Mouse (Mus musculus) embryo, embryonic 9.5 days (tissue): Measurements from ENCODE around the gene Celf6.
A peak's percentile ranks its signal among the peaks of the same experiment; 100 is the strongest.

Experiments
- DNase-seq: peaks from one replicate; pipeline ENCODE4 v3.0.0-alpha.2; 2017; ENCODE audit errors: extremely low spot score

Gene Celf6

DNA sequence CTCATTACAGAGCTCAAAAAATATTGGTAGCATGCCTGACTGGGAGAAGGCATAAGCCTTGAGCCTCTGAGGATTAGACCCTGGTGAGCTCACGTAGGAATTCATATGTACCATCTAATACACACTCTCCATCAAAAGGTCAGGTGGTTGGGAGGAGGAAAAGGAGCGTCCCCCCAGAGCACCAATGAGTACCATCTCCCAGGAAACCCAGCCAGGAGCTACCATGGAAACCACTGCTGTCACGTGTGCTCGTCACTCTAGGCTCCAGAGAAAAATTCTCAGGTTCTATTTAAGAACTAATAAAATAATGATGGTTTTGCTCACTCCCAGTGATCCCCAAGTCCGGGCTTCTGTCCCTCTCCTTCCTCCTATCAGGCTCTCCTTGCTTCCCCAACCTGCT lies 10.5 kb downstream of the Celf6 start:
- no peak for DNase-seq

DNA sequence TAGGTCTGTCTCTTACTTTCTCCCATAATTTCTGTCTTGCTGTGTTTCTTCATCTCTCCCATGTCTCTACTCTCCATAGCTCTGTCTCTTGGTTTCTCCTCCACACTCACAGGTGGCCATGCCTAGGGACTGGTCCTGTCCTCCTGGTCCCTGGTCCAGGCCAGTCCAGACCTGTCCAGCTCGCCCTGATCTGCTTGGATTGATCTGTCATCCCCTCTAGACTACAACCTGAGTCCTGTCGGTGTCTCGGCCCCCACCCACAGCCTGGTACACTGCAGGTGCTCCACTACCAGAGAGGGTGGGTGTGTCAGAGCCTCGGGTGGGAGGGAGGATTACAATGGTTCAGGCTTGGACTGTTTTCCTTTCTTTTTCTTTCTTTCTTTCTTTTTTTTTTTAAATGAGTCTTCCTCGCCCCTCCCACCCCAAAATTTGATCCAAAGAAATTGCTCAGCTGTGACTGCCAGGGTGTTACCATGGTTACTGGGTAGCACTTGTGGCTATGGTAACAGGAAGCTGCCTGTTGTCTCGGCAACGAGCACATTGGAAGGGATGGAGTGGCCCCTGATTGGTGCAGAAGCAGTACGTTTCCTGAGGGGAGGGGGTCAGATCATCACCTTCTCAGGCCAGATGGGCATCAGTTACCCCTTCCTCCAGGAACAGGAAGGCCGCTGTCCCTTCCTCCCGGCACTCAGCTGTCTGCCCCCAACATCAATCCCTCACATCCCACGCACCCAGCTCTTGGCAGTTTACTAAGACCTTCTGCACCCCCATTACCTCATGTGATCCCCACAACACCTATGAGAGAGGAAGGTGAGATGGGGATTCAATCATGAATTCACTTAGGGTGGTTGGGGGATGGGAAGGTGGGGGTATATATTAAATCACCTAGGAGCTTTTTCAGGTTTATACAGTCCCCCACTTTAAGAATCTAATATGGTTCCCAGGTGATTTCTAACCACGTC lies 11.3 kb downstream of the Celf6 start:
- peak; percentile 17 for DNase-seq

DNA sequence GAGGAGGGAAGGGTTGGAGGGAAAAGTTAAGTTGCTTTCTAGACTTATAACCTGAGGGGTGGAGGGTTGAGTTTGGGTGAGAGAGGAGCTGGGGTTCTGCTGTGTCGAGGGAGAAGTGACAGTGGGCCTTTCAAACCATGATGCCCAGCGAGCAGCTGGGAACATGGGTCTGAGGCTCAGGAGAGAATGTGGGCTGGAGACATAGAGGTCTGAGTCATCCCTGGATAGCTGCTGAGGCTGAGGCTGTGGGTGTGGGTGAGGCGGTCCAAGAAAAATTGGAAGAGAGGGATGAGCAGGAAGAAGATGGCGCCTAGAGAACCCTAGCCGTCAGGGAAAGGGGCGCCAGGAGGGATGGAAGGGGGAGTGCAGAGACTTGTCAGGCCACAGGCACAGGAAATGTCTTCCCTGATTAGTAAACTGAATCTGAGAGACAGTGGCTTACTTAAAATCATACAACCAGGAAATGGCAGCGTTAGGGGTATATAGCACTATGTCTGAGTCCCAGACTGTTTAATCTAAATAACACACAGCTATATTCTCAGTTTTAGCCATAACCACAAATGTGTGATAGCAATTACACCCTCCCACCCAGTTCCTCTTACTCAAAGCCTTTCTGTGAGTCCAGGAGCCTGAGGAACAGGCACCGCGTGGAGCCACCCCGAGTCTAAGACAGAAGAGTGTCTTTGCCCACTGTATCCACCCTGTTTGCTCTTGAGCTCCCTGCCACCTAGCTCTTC lies 12.2 kb downstream of the Celf6 start:
- DNase-seq = no peak

DNA sequence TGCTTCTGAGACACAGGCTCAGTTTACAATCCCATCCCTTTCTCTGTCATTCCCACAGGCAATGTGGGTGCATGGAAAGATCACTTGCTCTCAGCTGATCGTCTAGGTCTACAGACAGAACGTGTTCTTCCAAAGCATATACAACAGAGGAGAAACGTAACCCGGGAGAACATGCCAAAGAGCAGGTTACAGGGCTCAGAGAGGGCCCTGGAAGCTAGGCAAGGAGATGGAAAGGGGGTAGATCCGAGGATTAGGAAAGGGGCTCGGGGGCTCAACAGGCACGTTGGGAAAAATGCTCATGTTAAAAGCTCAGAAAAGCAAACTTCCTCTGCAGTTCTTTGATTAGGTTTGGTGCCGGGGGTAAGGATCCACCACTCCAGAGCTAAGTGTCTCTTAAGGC lies 23.9 kb downstream of the Celf6 start:
- DNase-seq = no peak

DNA sequence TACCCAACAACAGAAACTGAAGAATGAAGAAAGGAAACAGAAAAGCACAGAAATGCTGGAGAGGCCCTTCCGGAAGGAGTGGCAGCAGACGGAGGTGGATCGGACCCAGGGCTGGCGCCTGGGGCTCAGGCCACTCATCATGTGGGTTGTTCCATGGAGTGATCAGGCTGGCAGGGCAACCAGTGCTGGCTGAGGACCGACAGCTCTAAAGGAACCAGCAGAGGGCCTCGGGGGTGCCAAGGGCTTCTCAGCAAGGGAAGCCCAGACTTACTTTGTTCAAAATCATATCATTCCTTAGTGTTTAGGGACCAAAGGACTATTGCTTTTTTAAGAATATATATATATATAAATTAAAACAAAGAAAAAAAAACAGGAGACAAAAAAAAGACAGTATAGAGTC lies 28.2 kb downstream of the Celf6 start:
- no peak for DNase-seq

DNA sequence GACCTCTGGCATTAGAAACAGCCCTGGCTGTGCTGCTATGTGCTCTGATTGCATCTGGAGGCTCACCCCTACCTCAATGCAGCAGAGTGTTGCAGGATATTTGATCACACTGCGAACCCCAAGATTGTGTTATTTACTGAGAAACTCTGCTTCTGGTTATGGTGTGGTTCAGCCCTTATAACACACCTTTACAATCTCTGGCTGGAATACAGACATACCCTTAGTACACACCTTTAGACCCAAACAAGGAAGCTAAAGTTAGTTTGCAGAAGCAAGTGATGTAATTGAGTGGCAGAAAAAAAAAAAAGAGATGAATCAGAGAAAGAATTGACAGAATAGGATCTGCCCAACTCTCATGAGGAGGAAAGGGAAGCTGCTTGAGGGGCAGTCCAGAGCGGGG lies 33.2 kb downstream of the Celf6 start:
- no peak for DNase-seq

DNA sequence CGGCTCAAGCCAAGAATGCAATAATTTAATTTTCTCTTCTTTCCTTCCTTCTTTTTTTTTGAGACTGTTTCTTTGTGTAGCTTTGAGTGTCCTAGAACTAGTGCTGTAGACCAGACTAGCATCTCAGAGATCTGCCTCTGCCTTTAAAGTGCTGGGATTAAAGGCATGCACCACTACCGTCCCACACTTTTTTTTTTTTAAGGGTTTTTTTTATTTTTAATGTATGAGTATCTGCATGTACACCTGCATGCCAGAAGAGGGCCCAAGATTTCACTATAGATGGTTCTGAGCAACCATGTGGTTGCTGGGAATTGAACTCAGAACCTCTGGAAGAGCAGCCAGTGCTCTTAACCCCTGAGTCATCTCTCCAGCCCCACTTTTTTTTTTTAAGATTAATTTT lies 38.1 kb downstream of the Celf6 start:
- DNase-seq = no peak

DNA sequence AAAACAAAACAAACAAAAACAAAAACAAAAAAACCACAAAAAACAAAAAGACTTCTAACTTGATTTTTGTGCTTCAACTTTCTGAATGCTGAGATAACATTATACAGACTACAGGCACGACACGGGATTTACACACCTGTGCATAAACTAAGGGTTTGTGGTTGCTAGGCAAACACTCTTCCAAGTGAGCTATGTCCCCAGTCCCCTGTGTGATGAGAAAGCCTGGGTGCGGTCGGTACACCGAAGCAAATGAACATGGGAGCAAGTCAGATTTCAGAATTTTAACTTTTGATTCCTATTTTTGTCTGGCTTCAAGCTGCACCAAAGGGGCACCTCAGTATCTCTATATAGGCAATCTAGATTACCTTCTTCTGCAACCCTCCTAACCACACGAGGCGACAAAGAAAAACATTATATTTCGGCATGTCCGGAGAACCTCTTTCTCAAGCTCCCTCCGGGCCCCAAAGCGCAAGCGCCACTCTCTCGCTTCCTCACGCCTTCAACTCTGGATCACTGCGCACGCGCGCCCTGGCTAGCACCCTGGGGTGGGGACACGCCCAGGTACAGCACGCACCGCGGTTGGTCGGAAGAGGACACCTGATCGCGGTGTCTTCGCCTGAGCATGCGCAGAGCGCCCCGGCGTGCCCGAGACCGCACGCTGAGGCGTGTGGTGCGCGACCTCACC lies 39.0 kb downstream of the Celf6 start, which contains the start of gene Parp6:
Parp6 (plus strand) TSS at position 663 of the 685 bp plus-strand sequence.
- DNase-seq = peak; percentile 98

DNA sequence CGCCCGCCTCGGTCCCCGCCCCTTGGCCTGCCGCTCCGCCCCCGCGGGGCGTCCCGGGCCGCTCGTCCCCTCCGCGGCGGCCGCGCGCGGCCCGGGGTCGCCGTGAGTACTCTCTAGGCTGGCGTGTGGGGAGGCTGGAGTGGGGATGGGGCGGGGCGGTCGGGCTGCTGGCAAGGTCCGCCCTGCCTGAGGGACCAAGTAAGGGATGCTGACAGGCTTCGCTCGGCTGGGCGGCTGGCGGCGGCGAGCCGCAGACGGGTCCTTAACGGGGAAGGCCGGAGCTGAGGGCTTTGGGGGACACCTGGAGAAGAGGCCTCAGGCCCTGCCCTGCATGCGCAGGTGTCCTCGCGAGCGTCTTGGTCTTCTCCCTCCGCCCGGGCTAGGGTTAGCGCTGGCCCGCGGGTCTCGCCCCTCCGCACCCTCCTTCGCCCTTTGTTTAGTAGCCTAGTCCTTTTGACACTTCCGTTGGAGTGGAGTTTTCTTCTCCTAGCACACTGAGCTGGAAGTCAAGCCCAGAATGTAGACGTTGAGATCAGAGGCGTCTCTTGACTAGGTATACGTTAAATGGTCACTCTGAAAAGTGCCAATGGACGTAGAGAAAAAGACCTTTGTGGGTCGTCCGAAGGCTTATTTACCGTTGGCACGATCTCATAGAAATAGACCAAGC lies 39.7 kb downstream of the Celf6 start:
- DNase-seq = no peak

DNA sequence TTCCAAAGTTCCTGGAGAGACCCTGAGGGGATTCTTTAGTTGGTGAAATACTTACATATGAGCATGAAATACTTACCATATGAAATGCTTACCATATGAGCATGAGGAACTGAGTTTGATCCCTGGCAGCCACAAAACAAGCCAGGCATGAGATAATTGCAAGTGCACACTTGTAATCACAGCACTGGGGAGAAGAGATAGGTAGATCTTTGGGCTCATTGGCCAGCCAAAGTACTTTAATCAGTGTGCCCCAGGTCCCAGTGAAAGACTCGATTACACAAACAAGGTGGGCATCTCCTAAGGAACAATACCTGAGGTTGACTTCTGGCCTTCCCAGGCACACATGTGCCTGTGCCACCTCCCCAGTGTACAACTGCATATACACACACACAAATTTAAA lies 60.7 kb downstream of the Celf6 start:
- no peak for DNase-seq

DNA sequence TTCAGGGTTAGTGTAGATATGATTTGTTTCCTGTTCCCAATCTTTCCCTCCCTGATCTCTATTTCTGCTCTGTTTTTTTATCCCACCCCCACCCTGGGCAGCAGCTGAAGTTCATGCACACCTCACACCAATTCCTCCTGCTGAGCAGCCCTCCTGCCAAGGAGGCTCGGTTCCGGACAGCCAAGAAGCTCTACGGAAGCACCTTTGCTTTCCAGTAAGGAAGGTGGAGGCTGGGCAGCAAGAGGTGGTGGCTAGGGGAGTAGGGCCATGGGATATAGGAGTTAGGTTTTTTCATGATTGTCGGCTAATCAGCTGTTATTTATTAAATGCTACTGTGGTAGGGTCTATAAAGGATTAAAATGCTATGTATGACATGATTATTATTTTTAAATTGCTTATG lies 62.2 kb downstream of the Celf6 start:
- no peak for DNase-seq

DNA sequence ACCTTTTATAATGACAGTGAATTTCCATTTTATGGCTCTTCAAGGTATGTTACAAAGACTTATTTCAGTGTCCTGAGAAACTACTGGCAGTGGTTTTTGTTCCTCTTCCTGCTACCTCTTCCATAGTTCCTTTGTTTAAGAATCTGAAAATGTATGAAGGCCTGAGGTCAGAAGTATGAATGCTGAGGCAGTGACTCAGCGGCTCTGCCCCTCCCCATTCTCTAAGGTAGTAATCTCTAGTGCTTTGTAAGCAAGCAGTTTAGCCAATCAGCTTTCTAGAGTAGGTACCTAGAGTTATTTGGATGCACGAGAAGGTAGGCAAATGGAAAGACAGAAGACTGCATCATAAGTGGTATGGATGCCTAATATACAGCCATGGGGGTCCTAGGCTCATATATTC lies 63.6 kb downstream of the Celf6 start:
- no peak for DNase-seq

DNA sequence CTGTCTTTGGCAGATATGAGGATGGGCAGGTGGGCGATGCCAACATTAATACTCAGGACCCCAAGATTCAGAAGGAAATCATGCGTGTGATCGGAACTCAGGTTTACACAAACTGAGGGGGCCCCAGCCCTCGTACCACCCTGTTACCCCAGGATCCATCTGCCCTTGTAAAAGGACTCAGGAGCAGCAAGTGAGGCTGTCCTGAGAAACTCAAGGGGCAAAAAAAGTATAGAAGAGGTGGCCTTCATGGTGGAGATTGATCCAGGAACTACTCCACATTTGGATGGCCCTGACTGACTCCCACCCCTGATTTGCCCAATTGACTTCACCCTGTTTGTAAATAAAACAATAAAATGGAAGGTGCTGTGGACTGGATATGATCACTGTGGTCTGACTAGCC lies 72.2 kb downstream of the Celf6 start:
- no peak for DNase-seq

DNA sequence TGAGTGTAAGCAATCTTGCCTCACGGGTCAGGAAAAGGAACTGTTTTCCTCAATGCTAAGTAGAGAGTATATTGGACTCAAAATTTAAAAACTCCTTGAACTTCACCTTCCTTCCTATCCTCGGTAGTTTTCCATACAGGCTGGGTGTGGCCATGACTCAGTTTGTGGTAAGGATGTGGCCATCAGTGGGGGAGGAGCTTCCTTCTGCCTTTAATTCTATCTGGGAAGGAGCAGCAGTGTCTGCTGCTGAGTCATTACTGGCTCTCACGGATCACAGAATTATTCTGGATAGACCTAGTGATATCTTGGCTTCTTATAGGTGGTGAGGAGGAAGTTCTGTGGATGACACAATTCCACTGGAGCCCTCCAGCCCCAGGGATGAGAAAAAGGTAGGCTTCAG lies 75.7 kb downstream of the Celf6 start:
- DNase-seq = no peak

DNA sequence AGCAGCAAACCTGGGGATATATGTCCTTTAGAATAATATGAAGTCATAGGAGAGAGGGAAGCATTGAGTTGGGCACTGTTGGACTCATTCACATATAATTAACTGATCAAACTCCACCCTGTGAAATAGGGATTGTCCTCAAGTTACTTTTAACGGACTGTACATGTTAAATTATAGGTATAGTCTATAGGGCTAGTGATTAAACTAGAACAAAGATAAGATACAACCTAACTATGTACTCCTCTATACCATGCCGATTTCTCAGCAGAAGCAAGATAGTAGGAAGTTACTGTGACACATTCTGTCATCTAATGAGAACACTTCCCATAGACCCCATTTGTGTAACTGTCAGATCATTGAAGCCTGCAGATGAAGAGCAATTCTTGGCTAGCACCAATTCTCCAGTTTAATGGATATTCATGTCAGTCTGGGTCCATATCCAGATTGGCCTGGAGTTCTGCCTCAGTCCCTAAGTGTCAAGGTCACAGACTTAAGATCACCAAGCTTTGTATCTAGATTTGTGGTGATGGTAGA lies 76.8 kb downstream of the Celf6 start:
- no peak for DNase-seq

DNA sequence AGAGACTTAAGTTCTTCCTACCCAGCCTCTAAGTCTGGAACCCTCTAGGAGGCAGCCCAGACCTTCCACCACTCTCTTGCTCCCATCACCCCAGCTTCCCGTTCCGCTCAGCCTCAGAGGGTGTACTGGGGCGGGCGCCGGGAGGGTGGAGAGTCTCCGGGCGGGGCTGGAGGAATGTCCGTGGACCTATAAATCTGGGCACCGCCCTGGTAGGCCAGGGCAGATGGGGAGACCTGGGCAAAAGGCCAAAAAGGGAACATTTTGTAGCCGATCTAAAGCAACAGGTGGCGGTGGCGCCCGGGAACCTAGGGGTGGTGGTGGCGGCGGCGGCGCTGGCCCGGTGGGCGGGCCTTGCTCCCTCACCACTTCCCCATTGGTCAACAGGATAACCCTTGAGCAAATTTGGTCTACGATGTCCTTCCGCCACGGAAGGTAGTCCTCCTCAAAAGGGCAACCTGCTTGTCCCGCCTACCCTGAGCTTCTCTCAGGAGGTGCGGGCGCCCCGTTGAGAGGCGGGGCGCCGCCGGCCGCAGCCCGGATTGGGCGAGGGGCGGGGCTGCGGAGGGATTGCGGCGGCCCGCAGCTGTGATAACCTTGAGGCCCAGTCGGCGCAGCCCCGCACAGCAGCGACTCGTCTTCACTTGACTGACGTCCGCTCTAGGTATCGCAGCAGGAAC lies 78.4 kb downstream of the Celf6 start, which contains the start of gene Pkm:
Pkm (plus strand) TSS at position 411 of the 677 bp plus-strand sequence.
- peak; percentile 98 for DNase-seq
